Mouse (Mus musculus): ENCODE measurements around the gene Sftpd.

Gene Sftpd

DNA sequence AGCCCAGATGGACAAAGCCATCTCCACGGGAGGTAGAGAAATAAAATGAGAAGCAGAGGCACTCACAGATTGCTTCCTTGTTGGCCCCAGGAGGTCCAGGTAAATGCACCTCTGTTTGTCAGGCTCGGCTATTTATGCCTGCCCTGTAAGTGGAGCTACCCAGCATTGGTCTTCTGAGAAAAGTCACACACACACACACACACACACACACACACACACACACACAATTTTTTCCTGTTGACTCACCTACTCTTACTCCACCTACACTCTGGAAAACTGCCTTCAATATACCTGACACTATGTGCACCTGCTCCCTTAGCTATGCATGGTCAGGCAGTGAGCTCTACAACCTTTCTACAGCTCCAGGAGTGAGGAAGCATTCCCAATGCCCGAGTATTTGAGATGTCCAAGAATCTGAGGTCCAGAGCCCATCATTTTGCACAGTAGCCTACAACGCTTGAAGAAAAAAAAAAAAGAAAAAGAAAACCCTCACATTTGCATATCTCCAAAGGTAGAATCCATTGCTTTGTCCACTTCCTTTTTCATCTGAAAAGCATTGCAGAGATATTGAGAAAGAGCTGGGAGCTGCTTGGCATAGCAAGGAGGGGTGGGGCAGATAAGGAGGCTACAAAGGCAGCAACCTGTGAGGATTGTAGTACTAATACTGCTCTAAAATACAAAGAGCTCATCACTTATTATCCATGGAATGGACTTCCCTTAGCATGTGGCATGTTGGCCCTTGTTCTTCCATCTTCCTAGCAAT is at the start of gene Sftpd:
Gene Sftpd, minus strand, starts transcription at position 91 of the 763 bp plus-strand sequence.
- DNase-seq (ENCODE audit: low read depth, low spot score): no peak

DNA sequence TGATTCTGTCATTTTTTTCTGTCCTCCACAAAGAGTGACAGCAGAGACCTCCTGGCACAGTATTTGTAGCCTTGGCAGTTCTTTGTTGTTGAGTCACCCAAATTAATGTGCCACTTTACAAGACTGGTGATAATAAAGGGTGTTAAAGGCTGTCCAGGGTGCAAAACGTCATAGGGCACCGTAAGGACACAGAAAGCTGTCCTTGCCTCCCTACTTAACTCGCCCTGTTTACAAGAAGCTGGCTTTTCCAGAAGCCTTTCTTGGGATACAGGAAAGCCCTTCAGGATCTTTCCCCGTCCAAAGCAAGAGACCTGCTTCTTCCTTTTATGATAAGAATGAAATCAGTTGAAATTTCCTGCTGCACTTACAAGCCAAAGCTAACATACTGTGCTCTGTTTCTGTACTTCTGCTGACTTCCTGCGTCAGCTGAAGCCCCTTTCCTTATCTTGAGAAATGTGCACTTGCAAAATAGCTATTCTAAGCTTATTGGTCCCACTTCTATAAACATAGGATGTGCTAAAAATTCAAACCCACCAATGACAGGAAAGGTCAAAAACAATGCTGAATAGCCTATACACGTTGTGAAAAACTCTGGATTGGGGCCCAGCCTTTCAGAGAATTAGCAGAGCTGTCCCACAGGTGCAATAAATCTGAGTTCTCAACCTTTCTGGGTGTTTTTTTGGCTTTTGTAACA is 13.2 kb upstream of the Sftpd start:
- DNase-seq (ENCODE audit: low read depth, low spot score): no peak

DNA sequence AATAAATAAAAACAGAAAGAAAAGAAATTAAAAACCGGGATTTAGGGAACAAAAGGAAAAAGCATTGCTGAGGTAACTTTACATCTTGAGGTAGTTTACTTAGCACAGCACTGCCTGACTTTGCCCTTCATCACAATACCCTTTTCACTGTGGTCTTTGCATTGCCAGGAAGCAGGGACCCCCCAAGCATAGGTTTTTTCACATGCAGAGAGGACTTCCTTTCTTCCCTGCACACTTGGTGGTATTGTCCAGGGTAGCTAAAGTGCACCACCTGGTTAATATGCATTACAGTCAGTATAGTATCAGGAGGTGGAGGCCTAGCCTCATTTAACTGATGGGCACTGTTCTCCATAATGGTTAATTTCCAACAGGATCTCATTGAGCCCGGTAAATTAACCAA is 4.5 kb upstream of the Sftpd start:
- no peak for DNase-seq (ENCODE audit: low read depth, low spot score)

DNA sequence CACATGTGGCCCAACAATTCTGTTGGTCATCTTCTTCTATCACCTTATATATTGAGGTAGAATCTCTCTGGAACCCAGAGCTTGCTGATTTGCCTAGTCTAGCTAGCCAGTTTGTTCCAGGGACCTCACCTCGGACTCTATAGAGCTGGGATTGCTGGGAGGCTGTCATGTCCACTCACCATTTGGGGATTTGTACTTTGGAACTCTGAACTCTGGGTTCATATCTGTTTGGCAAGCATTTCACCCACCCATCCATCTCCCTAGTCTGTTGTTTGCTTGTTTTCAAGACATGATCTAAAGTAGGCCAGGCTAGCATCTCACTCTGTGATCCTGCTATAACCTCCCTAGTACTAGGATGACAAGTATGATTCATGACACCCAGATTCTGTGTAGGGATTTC is 10.1 kb downstream of the Sftpd start:
- no peak for DNase-seq (ENCODE audit: low read depth, low spot score)

DNA sequence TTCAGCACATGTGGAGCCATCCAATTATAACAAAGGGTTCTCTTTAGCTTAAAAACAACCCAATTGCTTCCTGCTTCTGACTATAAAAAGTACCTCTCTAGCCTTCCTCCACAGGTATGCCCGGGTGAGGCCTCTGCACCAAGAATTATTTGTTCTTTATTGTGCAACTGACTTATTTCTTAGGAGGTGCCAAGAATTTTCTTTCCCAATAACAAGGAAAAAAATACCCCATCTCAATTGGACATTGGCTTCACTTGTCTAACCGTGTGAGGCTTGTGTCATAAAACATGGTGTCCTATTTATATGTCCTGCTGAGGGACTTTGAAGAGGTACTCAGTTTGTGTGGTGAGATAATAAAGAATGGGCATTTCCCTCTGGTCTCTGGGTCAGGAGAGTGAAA is 14.4 kb downstream of the Sftpd start:
- DNase-seq (ENCODE audit: low read depth, low spot score): no peak

DNA sequence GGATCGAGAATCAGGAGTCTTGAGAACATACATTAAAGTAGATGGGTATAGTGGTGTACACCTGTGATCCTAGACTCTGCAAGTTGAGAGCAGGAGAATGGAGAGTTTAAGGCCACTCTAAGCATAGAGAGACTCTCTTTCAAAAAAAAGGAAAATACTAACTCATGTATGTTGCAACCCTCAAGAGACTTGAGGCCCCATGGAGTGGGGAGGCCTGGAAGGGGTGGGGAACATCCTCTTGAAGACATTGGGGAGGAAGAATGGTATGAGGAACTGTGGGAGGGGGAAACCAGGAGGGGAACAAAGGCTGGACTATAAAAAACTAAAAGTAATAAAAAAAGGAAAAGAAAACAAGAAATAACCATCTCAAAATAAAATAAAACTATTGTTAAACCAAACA is 16.4 kb downstream of the Sftpd start:
- DNase-seq (ENCODE audit: low read depth, low spot score): no peak

DNA sequence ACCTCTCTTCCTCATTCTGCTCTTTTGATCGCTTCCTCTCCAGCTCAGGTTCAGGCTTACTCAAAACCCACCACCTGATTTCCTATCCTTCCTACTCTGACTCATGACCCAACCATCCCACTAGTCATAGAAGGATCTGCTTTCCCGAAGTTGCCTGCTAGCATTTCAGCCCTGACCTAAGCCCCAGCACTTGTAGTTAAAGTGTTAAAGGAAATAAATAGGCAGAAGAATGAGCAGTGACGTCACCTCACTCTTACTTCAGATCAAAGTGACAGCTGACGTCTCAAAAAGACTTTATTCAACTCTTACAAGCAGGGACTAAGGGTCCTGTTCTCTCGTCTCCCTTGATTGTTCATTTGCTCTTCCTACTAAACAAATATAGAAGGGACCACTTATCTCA is 17.7 kb downstream of the Sftpd start:
- no peak for DNase-seq (ENCODE audit: low read depth, low spot score)

DNA sequence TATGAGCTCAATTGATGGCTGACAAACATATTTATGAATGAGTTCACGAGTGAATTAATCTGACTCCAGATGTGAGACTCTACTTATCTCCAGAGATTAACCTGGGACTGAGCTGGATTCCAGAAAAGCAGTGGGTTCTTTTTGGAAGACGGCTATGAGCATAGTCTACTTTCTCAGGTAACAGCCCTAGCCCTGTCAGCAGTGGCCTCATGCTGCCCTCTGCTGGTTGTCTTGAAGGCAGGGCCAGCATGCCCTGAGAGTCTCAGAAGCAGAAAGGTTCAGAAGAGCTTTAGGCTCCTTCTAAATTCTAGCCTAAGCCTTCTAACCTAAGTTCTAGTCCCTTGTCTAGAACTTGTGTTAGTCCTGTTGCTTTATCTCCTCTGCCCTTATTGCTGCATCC is 22.3 kb downstream of the Sftpd start:
- no peak for DNase-seq (ENCODE audit: low read depth, low spot score)

DNA sequence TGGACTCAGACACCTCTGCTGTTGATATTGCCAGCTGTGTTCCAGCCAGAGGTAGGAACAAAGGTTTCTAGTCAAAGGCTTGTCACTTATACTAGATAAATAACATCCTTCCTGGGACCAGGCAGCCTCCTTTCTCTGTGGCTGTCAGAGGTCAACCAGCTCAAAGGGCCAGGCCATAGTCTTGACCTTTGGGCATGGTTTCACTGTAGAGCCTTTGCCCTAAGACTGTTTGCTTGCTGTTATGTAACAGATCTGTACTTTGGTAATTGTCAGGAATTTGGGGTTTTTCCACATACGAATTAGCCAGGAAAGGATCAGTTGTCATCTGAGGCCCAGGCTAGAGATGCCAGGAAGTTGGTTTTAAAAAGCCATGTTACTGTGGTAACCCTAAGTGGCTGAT is 24.2 kb downstream of the Sftpd start:
- DNase-seq (ENCODE audit: low read depth, low spot score): peak; percentile 6

DNA sequence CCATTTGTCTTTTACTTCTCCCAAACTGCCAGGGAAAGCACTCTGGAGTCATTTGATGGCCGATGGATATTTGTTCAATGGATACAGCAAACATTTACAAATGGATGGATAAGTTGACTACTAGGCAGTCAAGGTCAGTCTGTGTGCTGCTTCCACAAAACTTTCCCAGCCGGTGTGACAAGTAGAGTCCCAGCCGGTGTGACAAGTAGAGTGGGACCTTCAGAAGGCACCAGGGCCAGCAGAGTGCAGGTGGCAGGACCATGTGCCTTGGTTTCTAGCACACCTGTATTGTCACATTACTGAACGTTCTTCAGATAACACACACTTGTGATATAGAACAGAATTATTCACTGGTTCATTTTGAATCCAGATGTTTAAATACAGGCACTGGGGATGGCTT is 24.9 kb downstream of the Sftpd start:
- no peak for DNase-seq (ENCODE audit: low read depth, low spot score)

DNA sequence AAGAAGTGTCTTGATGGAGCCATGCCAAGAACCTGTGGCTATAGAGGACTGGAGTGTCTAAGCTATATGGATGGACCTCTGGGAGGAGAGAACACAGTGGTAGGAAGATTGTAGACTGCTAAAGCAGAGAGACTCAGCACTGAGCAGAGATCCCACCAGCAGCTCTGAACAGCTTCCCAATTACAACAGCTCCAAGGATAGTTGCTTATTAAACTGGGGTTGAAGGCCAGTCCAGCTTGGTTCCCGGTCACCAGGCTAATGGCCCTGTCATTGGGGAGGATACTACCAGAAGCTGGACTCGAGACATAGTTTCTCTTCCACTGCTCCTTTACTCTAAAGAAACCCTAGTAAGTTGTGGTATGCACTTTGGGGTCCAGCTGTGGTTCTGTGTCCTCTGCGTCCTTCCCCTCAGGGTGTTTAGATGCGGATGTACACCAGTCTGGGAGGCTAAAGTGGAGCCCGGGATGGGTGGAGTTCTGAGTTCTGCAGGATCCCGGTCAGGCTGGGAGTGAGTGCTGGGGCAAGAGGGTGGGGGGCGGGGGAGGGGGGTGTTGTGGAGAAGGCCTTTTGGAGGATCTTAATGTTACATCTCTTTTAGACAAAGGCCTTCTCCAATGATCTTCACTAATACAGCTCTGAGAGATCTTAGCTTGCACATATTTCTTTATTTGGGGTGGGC is 33.6 kb downstream of the Sftpd start, which contains the start of gene Mbl1:
Gene Mbl1, plus strand, starts transcription at position 239 of the 679 bp plus-strand sequence.
- no peak for DNase-seq (ENCODE audit: low read depth, low spot score)

DNA sequence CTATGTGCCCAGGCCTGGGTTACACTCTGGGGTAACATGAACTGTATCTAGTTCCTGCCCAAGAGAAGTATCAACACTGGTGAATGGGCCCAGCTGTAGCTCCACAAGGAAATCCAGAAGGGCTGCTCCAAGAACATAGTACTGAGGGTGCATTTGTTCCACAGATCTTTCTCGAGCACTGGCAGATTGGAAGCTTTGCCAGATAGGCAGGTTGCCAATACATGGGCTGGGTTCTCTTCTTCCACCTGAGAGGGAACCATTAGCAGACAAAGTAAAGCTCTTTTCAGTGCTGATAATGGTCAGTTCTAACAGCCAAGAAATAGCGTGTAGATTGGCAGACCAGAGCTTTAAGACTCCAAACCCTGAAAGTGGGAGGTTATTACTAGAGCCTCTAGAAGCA is 37.6 kb downstream of the Sftpd start:
- no peak for DNase-seq (ENCODE audit: low read depth, low spot score)

DNA sequence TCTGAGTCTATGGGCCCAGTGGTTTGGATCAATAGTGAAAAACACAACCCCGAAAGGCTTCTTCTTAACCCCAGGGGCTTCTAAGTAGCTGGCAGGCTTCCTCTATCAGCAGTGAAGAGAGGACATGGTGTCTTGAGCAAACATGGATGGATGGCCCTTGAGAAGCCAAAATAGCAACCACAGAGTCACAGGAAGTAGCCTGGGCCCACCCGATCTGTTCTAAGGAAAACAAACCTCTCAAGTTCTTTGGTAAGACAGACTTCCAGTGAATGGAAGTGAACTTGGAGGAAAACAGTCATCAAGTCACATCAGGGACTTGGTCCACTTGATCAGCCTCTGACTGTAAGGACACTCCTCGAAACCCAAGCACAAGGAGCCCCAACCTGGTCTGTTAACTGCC is 38.0 kb downstream of the Sftpd start:
- no peak for DNase-seq (ENCODE audit: low read depth, low spot score)

DNA sequence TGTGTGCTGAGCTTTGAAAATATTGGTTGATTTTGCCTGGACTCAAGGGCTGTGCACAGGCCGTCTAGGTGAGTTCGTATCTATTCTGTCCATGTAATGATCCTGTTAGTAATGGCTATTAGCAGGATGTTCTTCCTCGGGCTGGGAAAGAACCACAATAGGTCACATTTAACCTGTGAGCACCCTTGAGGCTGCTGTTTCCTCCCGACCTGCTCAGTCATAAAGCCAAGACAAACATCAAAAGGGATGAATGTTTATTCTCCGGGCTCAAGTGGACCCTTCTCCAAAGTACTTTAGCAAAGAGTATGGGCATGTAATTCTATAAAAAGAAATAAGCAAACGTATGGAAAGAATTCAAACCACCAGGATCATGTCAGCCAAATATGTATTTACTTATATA is 38.9 kb downstream of the Sftpd start:
- no peak for DNase-seq (ENCODE audit: low read depth, low spot score)

DNA sequence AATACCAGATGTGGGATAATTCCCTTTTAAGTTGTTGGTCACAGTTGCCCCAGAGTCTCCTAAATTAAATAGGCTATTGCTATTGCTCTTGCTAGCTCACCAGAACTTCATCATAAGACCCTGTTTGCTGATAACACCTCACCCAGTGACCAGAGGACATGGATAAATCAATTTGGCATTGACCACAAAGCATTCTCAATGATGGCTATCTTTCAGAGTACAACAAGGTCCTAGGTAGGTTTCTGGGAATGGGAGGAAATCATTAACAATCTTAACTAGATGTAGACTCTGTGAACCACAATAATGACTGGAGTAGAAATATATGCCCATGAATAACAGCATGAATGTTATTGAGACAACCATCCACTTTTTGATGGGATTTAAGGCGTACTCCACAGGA is 44.3 kb downstream of the Sftpd start:
- DNase-seq (ENCODE audit: low read depth, low spot score): no peak

DNA sequence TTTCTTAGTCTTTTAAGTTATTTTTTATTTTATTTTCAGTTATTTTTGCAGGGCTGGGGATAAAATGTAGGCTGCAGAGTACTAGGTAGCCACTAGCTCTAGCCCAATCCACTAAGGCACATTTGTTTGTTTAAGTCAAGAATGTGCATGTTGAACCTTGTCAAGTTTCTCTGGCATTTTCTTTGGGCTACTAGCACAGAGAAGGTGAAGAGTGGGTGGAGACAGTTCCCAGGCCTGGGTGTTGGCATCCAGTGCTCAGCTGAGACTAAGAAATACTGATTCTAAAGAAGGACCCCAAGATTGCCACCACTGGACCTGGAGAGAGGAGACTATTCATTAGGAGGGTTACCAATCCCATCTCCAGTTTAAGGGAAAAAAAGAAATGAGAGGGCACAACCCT is 47.9 kb downstream of the Sftpd start:
- no peak for DNase-seq (ENCODE audit: low read depth, low spot score)

DNA sequence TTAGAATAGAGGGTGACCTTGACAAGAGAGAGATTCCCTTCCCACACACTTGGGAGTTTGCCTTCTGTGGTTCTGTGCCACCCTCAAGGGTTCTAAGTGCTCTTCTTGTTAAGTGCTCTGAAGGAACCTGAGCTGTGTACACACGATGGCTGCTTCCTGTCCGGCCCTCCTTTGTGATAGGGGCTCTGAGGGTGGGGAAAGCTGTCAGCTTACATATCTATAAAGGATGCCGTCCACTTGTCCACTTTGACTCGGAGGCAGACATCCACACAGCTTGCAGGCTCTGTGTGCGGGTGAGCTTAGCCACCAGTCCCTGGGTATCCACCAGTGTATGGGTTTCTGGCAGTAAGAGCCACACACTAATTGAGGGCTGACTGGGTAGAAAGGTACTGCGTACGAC is 53.4 kb downstream of the Sftpd start, which contains the start of gene Sftpa1:
Gene Sftpa1, plus strand, starts transcription at position 243 of the 400 bp plus-strand sequence.
- DNase-seq (ENCODE audit: low read depth, low spot score): no peak

DNA sequence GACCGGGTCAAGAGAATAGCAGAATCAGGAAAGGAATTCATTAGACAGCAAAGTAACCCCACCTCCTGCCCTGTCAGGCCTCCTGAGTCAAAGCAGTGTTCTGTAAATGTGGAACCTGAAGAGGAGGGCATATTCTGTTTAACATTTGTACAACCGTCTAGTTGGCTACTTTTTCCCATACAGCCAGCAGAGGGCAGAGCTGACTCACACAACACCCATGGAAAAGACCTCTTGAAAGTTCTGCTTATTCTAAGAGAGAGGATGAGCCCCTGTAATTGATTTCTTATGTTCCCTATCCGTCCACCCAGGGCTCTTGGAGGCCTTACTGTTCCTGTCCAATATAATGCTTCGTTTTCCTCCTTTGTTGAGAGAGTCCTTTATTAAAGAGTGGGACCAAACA is 57.0 kb downstream of the Sftpd start:
- no peak for DNase-seq (ENCODE audit: low read depth, low spot score)

DNA sequence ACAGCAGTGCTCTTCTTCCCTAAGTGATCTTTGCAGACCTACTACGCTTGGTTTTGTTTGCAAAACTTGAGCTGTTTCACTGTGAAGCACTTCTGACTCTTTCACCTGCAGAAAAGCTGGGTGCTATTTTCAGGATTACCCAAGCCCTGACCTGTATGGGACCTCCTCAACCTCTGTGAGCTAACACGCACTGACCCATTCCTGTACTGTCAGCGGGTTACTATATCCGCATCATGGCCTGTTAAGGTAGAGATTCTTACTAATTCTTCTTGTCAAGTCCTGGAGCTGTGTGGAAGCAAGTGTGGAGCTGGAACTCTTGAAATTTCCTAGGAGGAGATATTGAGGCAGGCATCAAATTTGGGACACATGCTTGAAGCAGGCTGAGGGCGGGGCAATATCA is 60.3 kb downstream of the Sftpd start:
- no peak for DNase-seq (ENCODE audit: low read depth, low spot score)
